Mouse (Mus musculus) megakaryocyte-erythroid progenitor cell, adult 5-6 weeks (primary cell): ENCODE results near the gene Fam189a2. TPM values are rescaled to one million over a fixed set of nuclear protein-coding genes. Genes with fewer than 3 reads are reported as not detected.

Experiments
- ATAC-seq: replicated peaks from 2 replicates; pipeline ENCODE4 v1.8.0; 2016; ENCODE audit warnings: mild to moderate bottlenecking, inconsistent platforms; ENCODE audit not compliant: severe bottlenecking, poor library complexity, low FRiP score, low TSS enrichment
- total RNA-seq, 2 experiments: library from RNA; stranded (forward) in 1 of 2; stranded (reverse) in 1 of 2; fragments of 200-1000, 215-1000 nt in 1 of 2; fragments of >200 nt in 1 of 2; fragmentation: Nextera tagmentation in 1 of 2; gene quantifications; 2 replicates each; pipeline ENCODE4 v1.2.3; 2014 to 2017

The Fam189a2 gene
- total RNA-seq, 2 experiments from 2014 or later = not detected

- no peak for ATAC-seq
Observed at GRCm38 (mm10) chr19:24029616-24030510, 956 bp downstream of the Fam189a2 start.

GRCm38 (mm10) chr19:24025876-24026275 is 4.9 kb downstream of the Fam189a2 start:
- ATAC-seq = no peak

GRCm38 (mm10) chr19:24024667-24025066 is 6.2 kb downstream of the Fam189a2 start:
- ATAC-seq = no peak

GRCm38 (mm10) chr19:24024131-24024530 is 6.7 kb downstream of the Fam189a2 start:
- ATAC-seq = no peak

GRCm38 (mm10) chr19:24023351-24023750 is 7.5 kb downstream of the Fam189a2 start:
- no peak for ATAC-seq

- no peak for ATAC-seq
Observed at GRCm38 (mm10) chr19:24022771-24023170, 8.0 kb downstream of the Fam189a2 start.

GRCm38 (mm10) chr19:24022301-24022700 is 8.5 kb downstream of the Fam189a2 start:
- no peak for ATAC-seq

- ATAC-seq = no peak
Observed at GRCm38 (mm10) chr19:24020736-24021135, 10.1 kb downstream of the Fam189a2 start.

GRCm38 (mm10) chr19:24019609-24020008 is 11.2 kb downstream of the Fam189a2 start:
- ATAC-seq = no peak

- no peak for ATAC-seq
Observed at GRCm38 (mm10) chr19:24018396-24018795, 12.4 kb downstream of the Fam189a2 start.

- ATAC-seq = no peak
Observed at GRCm38 (mm10) chr19:24017892-24018291, 12.9 kb downstream of the Fam189a2 start.

- no peak for ATAC-seq
Observed at GRCm38 (mm10) chr19:24017427-24017826, 13.4 kb downstream of the Fam189a2 start.

- no peak for ATAC-seq
Observed at GRCm38 (mm10) chr19:24016706-24017386, 14.0 kb downstream of the Fam189a2 start.

- ATAC-seq = no peak
Observed at GRCm38 (mm10) chr19:24013241-24013640, 17.6 kb downstream of the Fam189a2 start.

GRCm38 (mm10) chr19:24012479-24012878 is 18.3 kb downstream of the Fam189a2 start:
- ATAC-seq = no peak

- no peak for ATAC-seq
Observed at GRCm38 (mm10) chr19:24007638-24008360, 23.0 kb downstream of the Fam189a2 start.

- ATAC-seq = no peak
Observed at GRCm38 (mm10) chr19:24007002-24007637, 23.7 kb downstream of the Fam189a2 start.

GRCm38 (mm10) chr19:23995766-23996399 is 34.9 kb downstream of the Fam189a2 start:
- ATAC-seq = no peak

GRCm38 (mm10) chr19:23988166-23988565 is 42.7 kb downstream of the Fam189a2 start:
- ATAC-seq = no peak
